In the genomic region with DNA sequence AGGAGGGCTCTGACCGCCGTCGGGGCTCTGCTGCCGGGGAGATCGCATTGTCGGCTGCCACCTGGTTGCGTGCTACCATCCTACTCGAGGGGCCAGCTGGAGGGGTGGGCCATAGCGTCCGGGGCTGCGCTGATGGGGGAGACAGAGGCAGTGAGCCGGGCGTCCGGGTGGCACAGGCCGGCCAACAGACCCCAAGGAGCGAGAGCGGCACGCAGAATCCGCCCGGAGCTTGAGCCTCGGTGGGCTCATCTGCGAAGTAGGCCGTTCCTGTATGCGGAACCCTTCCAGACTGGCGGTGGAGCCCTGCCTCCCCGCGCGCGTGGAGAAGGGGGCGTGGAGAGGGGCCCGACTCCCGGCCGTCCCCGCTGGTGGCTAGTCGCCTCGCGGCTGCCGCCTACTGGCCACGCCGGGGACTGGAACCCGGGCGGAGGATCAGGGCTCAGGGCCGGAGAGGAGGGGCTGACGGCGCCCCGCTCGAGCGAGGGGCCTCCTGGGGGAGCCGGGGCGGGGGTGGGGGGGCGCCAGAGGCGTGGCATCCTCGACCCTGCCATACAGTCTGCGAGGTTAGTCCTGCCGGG, we compare ENCODE assay signal across 8 mouse cellular contexts. TPM values are rescaled to one million over a fixed set of nuclear protein-coding genes. Genes with fewer than 3 reads are reported as not detected.
A peak's percentile ranks its signal among the peaks of the same experiment; 100 is the strongest.
DNase-seq lines count a peak whose midpoint lies in the region; ATAC-seq and TF ChIP-seq lines count a peak whose summit lies in the region.

No protein-coding gene starts in this region.

- H3K4me3 ChIP-seq in brown adipose tissue, adult 24 weeks (ENCODE audit: insufficient read depth, low read depth, low read length), result peak overlapping the region; percentile 92
- H3K4me3 ChIP-seq in heart, embryonic 13.5 days, result peak overlapping the region; percentile 85
- peak overlapping the region; percentile 52 for H3K4me3 ChIP-seq in kidney, postnatal 0 days (replicated peaks; ENCODE audit: low read depth, low read length)
- H3K4me3 ChIP-seq in liver, embryonic 11.5 days (ENCODE audit: low read depth, low read length), result peak overlapping the region; percentile 65
- H3K4me3 ChIP-seq in myocyte, result peak overlapping the region; percentile 64

- peaks cover 3% of the 10 kb centered on the region; the same call in 1 of the 2 replicates for H3K27me3 ChIP-seq in heart, embryonic 13.5 days (replicated peaks)
- H3K27me3 ChIP-seq in kidney, postnatal 0 days (ENCODE audit: insufficient read depth, low read length), result no peaks in the 10 kb centered on the region
- peaks cover 29% of the 10 kb centered on the region for H3K27me3 ChIP-seq in liver, embryonic 11.5 days (replicated peaks; ENCODE audit: control insufficient read depth, insufficient read depth, low read length)
- H3K27me3 ChIP-seq in myocyte (ENCODE audit: control insufficient read depth, insufficient read depth, insufficient read length), result no peaks in the 10 kb centered on the region

- peak overlapping the region; percentile 97 for H3K4me2 ChIP-seq in heart, embryonic 13.5 days
- H3K4me2 ChIP-seq in kidney, postnatal 0 days (ENCODE audit: low read length), result peak overlapping the region; percentile 85
- peak overlapping the region; percentile 100 for H3K4me2 ChIP-seq in liver, embryonic 11.5 days
- H3K4me2 ChIP-seq in myocyte (ENCODE audit: low read depth), result peak overlapping the region; percentile 79

- TF ChIP-seq POLR2A in myocyte (IDR thresholded peaks at IDR 0.05; ENCODE audit: insufficient read length, low read depth), result peak; percentile 74

- TF ChIP-seq CTCF in kidney, postnatal 0 days (IDR thresholded peaks at IDR 0.05; ENCODE audit: low read depth), result peak; percentile 87

- H3K4me1 ChIP-seq in brown adipose tissue, adult 24 weeks (ENCODE audit: control insufficient read depth, insufficient read depth, insufficient read length, low read length), result no peaks in the 10 kb centered on the region
- H3K4me1 ChIP-seq in heart, embryonic 13.5 days, result peaks cover 62% of the 10 kb centered on the region
- H3K4me1 ChIP-seq in kidney, postnatal 0 days (replicated peaks; ENCODE audit: insufficient read depth, low read length), result peaks cover 32% of the 10 kb centered on the region
- H3K4me1 ChIP-seq in liver, embryonic 11.5 days (replicated peaks; ENCODE audit: control insufficient read depth, insufficient read depth, low read length), result peaks cover 22% of the 10 kb centered on the region

- under 1% methylated on average over 47 of the region's 55 CpGs for WGBS in heart, embryonic 13.5 days
- under 1% methylated on average over 54 of the region's 55 CpGs for WGBS in kidney, postnatal 0 days
- WGBS in liver, embryonic 11.5 days, result under 1% methylated on average over 47 of the region's 55 CpGs

- peak; percentile 56 for ATAC-seq in erythroid progenitor cell, adult 5-6 weeks (replicated peaks; ENCODE audit: low FRiP score, poor library complexity, severe bottlenecking)
- ATAC-seq in heart, embryonic 13.5 days (ENCODE audit: extremely low read depth, insufficient number of reproducible peaks, low FRiP score, low TSS enrichment), result peak; percentile 64
- peak; percentile 72 for ATAC-seq in kidney, postnatal 0 days (replicated peaks; ENCODE audit: low FRiP score, low read depth)
- peak; percentile 77 for ATAC-seq in liver, embryonic 11.5 days (replicated peaks; ENCODE audit: low FRiP score)

- H3K79me2 ChIP-seq in myocyte (ENCODE audit: control insufficient read depth, insufficient read depth), result peaks cover 5% of the 10 kb centered on the region

- H3ac ChIP-seq in myocyte (ENCODE audit: control insufficient read depth, insufficient read length), result peak overlapping the region; percentile 57

- no peaks in the 10 kb centered on the region for H3K9me3 ChIP-seq in heart, embryonic 13.5 days
- no peaks in the 10 kb centered on the region for H3K9me3 ChIP-seq in kidney, postnatal 0 days (replicated peaks; ENCODE audit: low read length)
- no peaks in the 10 kb centered on the region for H3K9me3 ChIP-seq in liver, embryonic 11.5 days (ENCODE audit: control insufficient read depth, low read length)

- peak; percentile 98 for DNase-seq in CD4-positive, CD25-positive, alpha-beta regulatory T cell, adult 2 months (ENCODE audit: low read depth, low spot score)
- peak; percentile 95 for DNase-seq in kidney, postnatal 0 days (ENCODE audit: low spot score)
- DNase-seq in liver, embryonic 11.5 days (ENCODE audit: low spot score), result peak; percentile 94
- peak; percentile 88 to 97 for DNase-seq in spleen, postnatal 4 days (ENCODE audit: low spot score in 2 of 2)

- peaks cover 5% of the 10 kb centered on the region; the same call in 1 of the 2 replicates for H3K36me3 ChIP-seq in heart, embryonic 13.5 days
- H3K36me3 ChIP-seq in kidney, postnatal 0 days (ENCODE audit: insufficient read depth, low read length), result no peaks in the 10 kb centered on the region
- no peaks in the 10 kb centered on the region for H3K36me3 ChIP-seq in liver, embryonic 11.5 days (ENCODE audit: control insufficient read depth, insufficient read depth, low read length)
- no peaks in the 10 kb centered on the region for H3K36me3 ChIP-seq in myocyte (ENCODE audit: control insufficient read depth, insufficient read depth)

- peak overlapping the region; percentile 40 for H3K27ac ChIP-seq in brown adipose tissue, adult 24 weeks (replicated peaks; ENCODE audit: low read depth, low read length)
- peak overlapping the region; percentile 96 for H3K27ac ChIP-seq in heart, embryonic 13.5 days (replicated peaks)
- H3K27ac ChIP-seq in kidney, postnatal 0 days, result peak overlapping the region; percentile 96
- H3K27ac ChIP-seq in liver, embryonic 11.5 days (ENCODE audit: low read depth, low read length), result peak overlapping the region; percentile 92; the same call in 1 of the 2 replicates

- H3K9ac ChIP-seq in heart, embryonic 13.5 days, result peak overlapping the region; percentile 93
- peak overlapping the region; percentile 67 for H3K9ac ChIP-seq in kidney, postnatal 0 days (ENCODE audit: low read depth, low read length)
- H3K9ac ChIP-seq in liver, embryonic 11.5 days (ENCODE audit: low read depth, low read length), result peak overlapping the region; percentile 72

TF ChIP-seq in myocyte, 11 proteins besides CTCF, POLR2A, EP300 and RAD21 (continues in another document):
- no peak for TF ChIP-seq TCF12 (IDR thresholded peaks at IDR 0.05; ENCODE audit: insufficient read depth, poor library complexity, severe bottlenecking)
- TF ChIP-seq POLR2AphosphoS2 (IDR thresholded peaks at IDR 0.05; ENCODE audit: insufficient read length, low read depth), result peak; percentile 76

RNA-seq across cellular contexts. Expression of a gene that starts 0.5 kb away (rescaled TPM):
- polyA plus RNA-seq in brown adipose tissue, adult 24 weeks (2012; ENCODE audit: insufficient read depth, insufficient read length, missing spikeins), result 0.54 TPM in 1 of 2 replicates, not detected in the other
- 0.72 TPM in 1 of 2 replicates, not detected in the other for total RNA-seq in erythroid progenitor cell, adult 5-6 weeks (2015; ENCODE audit: low replicate concordance)
- 0.08 and 1.0 TPM in 2 replicates for total RNA-seq in erythroid progenitor cell, adult 5-6 weeks (2017; ENCODE audit: low replicate concordance)
- 4.8 and 5.7 TPM in 2 replicates for polyA plus RNA-seq in heart, embryonic 13.5 days (2015; fragmentation: Nextera tagmentation; extraction: Ambion mirVana)
- 7.4 and 7.8 TPM in 2 replicates for polyA plus RNA-seq in kidney, postnatal 0 days (2015; fragmentation: Nextera tagmentation; extraction: Ambion mirVana)
- polyA plus RNA-seq in liver, embryonic 11.5 days (2014; fragmentation: Nextera tagmentation; extraction: Ambion mirVana), result 3.2 and 3.5 TPM in 2 replicates
- 1.7 TPM for polyA plus RNA-seq in myocyte (2012; fragmentation: generic; extraction: Trizol)

RNA-seq across cellular contexts. Expression of a gene that starts 3.6 kb away (rescaled TPM):
- polyA plus RNA-seq in brown adipose tissue, adult 24 weeks (2012; ENCODE audit: insufficient read depth, insufficient read length, missing spikeins), result not detected in 2 replicates
- not detected in 2 replicates for total RNA-seq in erythroid progenitor cell, adult 5-6 weeks (2015; ENCODE audit: low replicate concordance)
- not detected in 2 replicates for total RNA-seq in erythroid progenitor cell, adult 5-6 weeks (2017; ENCODE audit: low replicate concordance)
- not detected in 2 replicates for polyA plus RNA-seq in heart, embryonic 13.5 days (2015; fragmentation: Nextera tagmentation; extraction: Ambion mirVana)
- not detected in 2 replicates for polyA plus RNA-seq in kidney, postnatal 0 days (2015; fragmentation: Nextera tagmentation; extraction: Ambion mirVana)
- polyA plus RNA-seq in liver, embryonic 11.5 days (2014; fragmentation: Nextera tagmentation; extraction: Ambion mirVana), result not detected in 2 replicates
- 0.12 TPM for polyA plus RNA-seq in myocyte (2012; fragmentation: generic; extraction: Trizol)

RNA-seq across cellular contexts. Expression of a gene that starts 5.8 kb away (rescaled TPM):
- polyA plus RNA-seq in brown adipose tissue, adult 24 weeks (2012; ENCODE audit: insufficient read depth, insufficient read length, missing spikeins), result not detected in 2 replicates
- not detected in 2 replicates for total RNA-seq in erythroid progenitor cell, adult 5-6 weeks (2015; ENCODE audit: low replicate concordance)
- total RNA-seq in erythroid progenitor cell, adult 5-6 weeks (2017; ENCODE audit: low replicate concordance), result not detected in 2 replicates
- polyA plus RNA-seq in heart, embryonic 13.5 days (2015; fragmentation: Nextera tagmentation; extraction: Ambion mirVana), result not detected in 2 replicates
- not detected in 2 replicates for polyA plus RNA-seq in kidney, postnatal 0 days (2015; fragmentation: Nextera tagmentation; extraction: Ambion mirVana)
- polyA plus RNA-seq in liver, embryonic 11.5 days (2014; fragmentation: Nextera tagmentation; extraction: Ambion mirVana), result not detected in 2 replicates
- polyA plus RNA-seq in myocyte (2012; fragmentation: generic; extraction: Trizol), result not detected

RNA-seq across cellular contexts. Expression of a gene that starts 11.1 kb away (rescaled TPM):
- polyA plus RNA-seq in brown adipose tissue, adult 24 weeks (2012; ENCODE audit: insufficient read depth, insufficient read length, missing spikeins), result not detected in 2 replicates
- total RNA-seq in erythroid progenitor cell, adult 5-6 weeks (2015; ENCODE audit: low replicate concordance), result not detected in 2 replicates
- total RNA-seq in erythroid progenitor cell, adult 5-6 weeks (2017; ENCODE audit: low replicate concordance), result not detected in 2 replicates
- polyA plus RNA-seq in heart, embryonic 13.5 days (2015; fragmentation: Nextera tagmentation; extraction: Ambion mirVana), result not detected in 2 replicates
- polyA plus RNA-seq in kidney, postnatal 0 days (2015; fragmentation: Nextera tagmentation; extraction: Ambion mirVana), result not detected in 2 replicates
- not detected in 2 replicates for polyA plus RNA-seq in liver, embryonic 11.5 days (2014; fragmentation: Nextera tagmentation; extraction: Ambion mirVana)
- polyA plus RNA-seq in myocyte (2012; fragmentation: generic; extraction: Trizol), result not detected

RNA-seq across cellular contexts. Expression of a gene that starts 20.8 kb away (rescaled TPM):
- not detected in 2 replicates for polyA plus RNA-seq in brown adipose tissue, adult 24 weeks (2012; ENCODE audit: insufficient read depth, insufficient read length, missing spikeins)
- not detected in 2 replicates for total RNA-seq in erythroid progenitor cell, adult 5-6 weeks (2015; ENCODE audit: low replicate concordance)
- not detected in 2 replicates for total RNA-seq in erythroid progenitor cell, adult 5-6 weeks (2017; ENCODE audit: low replicate concordance)
- polyA plus RNA-seq in heart, embryonic 13.5 days (2015; fragmentation: Nextera tagmentation; extraction: Ambion mirVana), result 0.36 TPM in 1 of 2 replicates, not detected in the other
- polyA plus RNA-seq in kidney, postnatal 0 days (2015; fragmentation: Nextera tagmentation; extraction: Ambion mirVana), result not detected in 2 replicates
- not detected in 2 replicates for polyA plus RNA-seq in liver, embryonic 11.5 days (2014; fragmentation: Nextera tagmentation; extraction: Ambion mirVana)
- polyA plus RNA-seq in myocyte (2012; fragmentation: generic; extraction: Trizol), result not detected

Comparison
In these comparisons a context has a peak if more than half of its experiments do, and no peak if none do; other contexts are left out.
1. Peak in every context shown above with its lines: DNase-seq, ATAC-seq, H3K4me3 ChIP-seq and H3K27ac ChIP-seq.
2. H3K27ac ChIP-seq: peak in every context shown above with its lines; median percentile 96 in heart, embryonic 13.5 days; 96 in kidney, postnatal 0 days; 92 in liver, embryonic 11.5 days; 40 in brown adipose tissue, adult 24 weeks.